Mouse (Mus musculus) gastrocnemius, postnatal 14 days (tissue): ENCODE results near the gene Gm10697. TPM values are rescaled to one million over a fixed set of nuclear protein-coding genes. Genes with fewer than 3 reads are reported as not detected.
"Not testable (repeated sequence)": the region's sequence is repeated elsewhere in the genome, so short reads cannot be mapped to it uniquely, and the experiment has no call there.

Experiments
- DNase-seq: peaks from one replicate; pipeline ENCODE4 v3.0.0; 2021; ENCODE audit warnings: mixed read lengths
- intact Hi-C: fragments of 180-260 bp; cut with DNase I; formaldehyde crosslinking; loops from one replicate; pipeline ENCODE4 v1.15.1; 2025; ENCODE audit warnings: low total_unique reads
- long read RNA-seq, 2 experiments: library from polyadenylated mRNA; stranded (forward); transcript quantifications; one replicate each; pipeline ENCODE4 v2.0.0; 2021
- total RNA-seq, 2 experiments: library from RNA; stranded (reverse); gene quantifications; 2 replicates each; pipeline ENCODE4 v1.2.3; 2021

Gene Gm10697
- total RNA-seq = not detected
- long read RNA-seq, experiment 1 = 0 reads
- long read RNA-seq, experiment 2 = 0 reads

DNA sequence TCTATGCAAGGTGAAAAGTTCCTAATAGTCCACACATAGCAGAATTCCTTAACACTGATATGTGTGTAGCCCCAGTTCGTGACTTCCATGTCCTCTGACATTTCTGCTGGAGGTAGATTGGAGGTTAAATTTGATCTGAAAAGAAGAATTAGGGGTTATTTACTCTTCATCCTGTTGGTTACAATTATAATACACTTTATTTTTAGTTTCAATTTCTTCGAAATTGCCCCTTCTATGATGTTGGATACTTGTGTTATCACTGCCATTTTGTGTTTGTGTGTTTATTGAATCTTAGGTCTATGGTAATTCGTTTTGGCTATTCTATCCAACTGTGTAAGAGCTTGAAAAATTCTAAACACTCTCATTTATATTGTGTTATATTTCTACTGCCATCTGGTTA is at the start of gene Gm10697:
Gm10697 (minus strand) TSS at position 101 of the 400 bp plus-strand sequence.
- intact Hi-C loops, DNase-seq: not testable (repeated sequence)

DNA sequence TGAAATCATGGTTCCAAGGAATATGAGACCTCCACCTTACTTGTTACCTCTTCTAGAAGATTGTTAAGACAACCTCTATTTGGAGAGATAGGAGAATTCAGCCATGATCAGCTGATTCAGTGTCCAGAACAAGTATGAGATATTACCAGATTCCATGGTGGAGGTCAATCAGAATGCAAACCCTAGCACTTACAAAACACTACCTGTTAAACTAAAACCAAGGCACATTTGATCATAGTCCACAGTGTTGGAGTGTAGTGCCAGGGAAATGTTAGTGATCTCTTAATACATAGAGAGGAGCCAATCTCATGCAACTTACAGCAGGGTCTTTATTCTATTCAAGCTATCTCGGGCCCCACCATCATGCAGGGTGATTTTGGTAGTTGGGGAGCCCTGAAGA is 42.6 kb upstream of the Gm10697 start:
- intact Hi-C loops, DNase-seq: not testable (repeated sequence)

DNA sequence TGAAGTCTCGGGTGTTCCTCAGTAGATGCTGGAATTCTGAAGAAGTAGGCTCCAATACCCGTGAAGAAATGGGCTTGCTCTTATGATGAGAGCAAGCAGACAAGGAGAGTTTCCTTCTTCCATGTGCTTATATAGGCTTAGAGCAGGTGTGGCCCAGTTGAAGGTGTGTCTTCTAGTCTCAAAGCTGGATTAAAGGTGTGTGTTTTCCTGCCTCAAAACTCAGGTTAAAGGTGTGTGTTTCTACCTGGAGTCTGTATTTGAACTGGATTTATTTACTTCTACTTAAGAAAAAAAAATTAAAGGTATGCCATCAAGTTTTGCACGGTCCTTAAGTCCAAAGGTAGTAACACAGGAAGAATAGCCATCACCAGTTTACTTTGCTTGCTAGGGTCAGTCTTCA is 17.7 kb downstream of the Gm10697 start, which contains the start of gene Gm9125:
Gm9125 (minus strand) TSS at position 101 of the 400 bp plus-strand sequence.
- intact Hi-C loops, DNase-seq: not testable (repeated sequence)

GRCm38 (mm10) chr3:94049566-94050121 is 22.8 kb downstream of the Gm10697 start:
- DNase-seq, intact Hi-C loops: not testable (repeated sequence)

- DNase-seq, intact Hi-C loops: not testable (repeated sequence)
These were observed 34.2 kb downstream of the Gm10697 start for GRCm38 (mm10) chr3:94038241-94038640.

GRCm38 (mm10) chr3:94034400-94034799 is 38.0 kb downstream of the Gm10697 start:
- DNase-seq, intact Hi-C loops: not testable (repeated sequence)

Other genes starting within 250 kb of the Gm10697 start
- gene Tdpoz3, start 246.6 kb downstream of the Gm10697 start, total RNA-seq = not detected
- gene Gm9117, start 129.1 kb downstream of the Gm10697 start, total RNA-seq = not detected
- not detected for gene Tdpoz5, start 111.3 kb downstream of the Gm10697 start, total RNA-seq
- gene Gm9125, start 17.8 kb downstream of the Gm10697 start, total RNA-seq = not detected
- not detected for gene Gm10696, start 105.5 kb upstream of the Gm10697 start, total RNA-seq
- gene Gm5286, start 124.1 kb upstream of the Gm10697 start, total RNA-seq = not detected
- not detected for gene Gm4778, start 191.4 kb upstream of the Gm10697 start, total RNA-seq
- gene Them4, start 237.4 kb upstream of the Gm10697 start, total RNA-seq = 1 to 10 TPM; 6.5 to 6.7 TPM